Mouse (Mus musculus): Measurements from ENCODE around the gene Ttll7.

Ttll7 gene

DNA sequence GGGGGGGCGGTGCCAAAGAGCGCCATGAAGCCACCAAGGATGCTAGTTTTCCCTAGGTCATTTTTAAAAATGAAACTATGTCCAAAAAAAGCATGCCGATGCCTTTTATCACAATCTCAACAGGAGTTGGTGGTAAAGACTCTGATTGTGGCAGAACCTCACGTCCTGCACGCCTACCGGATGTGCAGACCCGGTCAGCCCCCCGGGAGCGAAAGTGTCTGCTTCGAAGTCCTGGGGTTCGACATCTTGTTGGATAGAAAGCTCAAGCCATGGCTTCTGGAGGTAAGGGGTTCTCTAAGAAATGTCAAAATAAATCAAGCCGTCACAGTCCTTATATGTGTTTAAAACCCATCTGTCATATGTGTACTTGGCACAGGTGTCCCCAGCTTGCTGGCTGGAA is 60.9 kb downstream of the Ttll7 start:
- DNase-seq (ENCODE audit: low spot score) = no peak

- DNase-seq (ENCODE audit: low spot score) = peak; percentile 74
Measured at GRCm38 (mm10) chr3:146914798-146915197, 62.6 kb downstream of the Ttll7 start.

DNA sequence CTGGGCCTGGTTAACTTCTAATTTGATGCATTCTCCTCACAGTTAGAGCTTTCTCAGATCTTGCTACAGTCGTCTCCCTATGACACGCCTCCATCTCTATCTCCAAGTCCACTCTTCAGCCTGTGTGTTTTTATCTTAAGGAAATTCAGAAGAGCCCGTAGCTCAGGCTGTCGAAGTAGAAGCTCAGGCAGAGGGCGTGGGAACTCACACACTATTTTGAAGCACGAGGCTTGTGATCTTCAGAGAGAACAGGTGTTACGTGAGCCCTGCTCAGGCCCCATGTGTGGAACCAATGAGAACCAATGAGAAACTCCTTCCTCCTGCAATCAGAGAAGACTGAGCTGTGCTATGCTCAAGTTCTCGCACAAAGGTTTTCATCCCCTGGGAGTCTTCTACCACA is 65.7 kb downstream of the Ttll7 start:
- no peak for DNase-seq (ENCODE audit: low spot score)

GRCm38 (mm10) chr3:146918323-146918722 is 66.2 kb downstream of the Ttll7 start:
- DNase-seq (ENCODE audit: low spot score) = no peak

DNA sequence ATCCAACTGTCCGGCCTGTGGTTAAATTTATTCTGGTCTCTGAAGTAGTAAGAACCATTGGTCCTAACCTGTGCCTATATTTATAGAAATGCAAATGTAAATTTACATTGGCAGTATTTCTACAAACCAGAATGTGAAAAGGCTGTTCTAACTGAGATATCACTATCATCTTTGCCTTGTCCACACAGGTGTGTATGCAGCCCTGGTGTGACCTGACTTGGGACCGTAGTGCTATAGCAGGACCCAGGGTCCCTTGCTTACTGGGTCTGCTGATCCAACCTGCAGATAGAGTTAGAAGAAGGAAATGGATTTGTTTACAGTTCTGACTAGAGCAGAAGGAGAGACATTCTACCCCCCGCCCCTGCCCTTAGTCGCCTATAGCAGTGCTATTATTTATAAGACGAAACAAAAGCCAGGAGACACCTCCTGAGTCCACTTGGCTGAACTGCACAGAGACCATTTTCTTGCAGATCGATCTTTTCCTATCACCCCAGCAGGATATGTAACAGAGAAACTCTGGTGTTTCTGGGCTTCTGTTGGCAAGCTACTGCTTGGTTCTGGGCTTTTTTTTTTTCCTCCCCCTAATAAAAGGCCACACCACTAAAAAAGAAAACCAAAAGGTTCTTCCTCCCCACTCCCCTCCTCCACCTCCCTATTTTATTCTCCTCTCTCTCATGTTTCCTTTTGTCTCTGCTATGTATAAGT is 75.3 kb downstream of the Ttll7 start:
- DNase-seq (ENCODE audit: low spot score) = no peak

DNA sequence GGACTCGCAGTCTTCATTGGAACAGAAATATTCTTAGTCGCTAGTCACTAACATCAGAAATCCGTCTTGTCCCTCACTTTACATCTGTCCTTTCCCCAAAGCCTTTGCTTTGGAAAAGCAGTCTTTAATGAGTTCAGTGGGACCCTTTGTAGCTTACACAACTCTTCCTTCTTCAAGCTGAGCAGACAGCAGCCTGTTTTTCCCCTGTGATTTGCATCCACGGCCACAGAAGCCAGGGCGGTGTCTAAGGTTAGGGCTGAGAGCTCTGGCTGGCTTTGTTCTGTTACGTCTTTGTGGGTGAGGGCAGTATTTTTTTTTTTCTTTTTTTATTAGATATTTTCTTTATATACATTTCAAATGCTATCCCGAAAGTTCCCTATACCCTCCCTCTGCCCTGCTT is 76.0 kb downstream of the Ttll7 start:
- no peak for DNase-seq (ENCODE audit: low spot score)

DNA sequence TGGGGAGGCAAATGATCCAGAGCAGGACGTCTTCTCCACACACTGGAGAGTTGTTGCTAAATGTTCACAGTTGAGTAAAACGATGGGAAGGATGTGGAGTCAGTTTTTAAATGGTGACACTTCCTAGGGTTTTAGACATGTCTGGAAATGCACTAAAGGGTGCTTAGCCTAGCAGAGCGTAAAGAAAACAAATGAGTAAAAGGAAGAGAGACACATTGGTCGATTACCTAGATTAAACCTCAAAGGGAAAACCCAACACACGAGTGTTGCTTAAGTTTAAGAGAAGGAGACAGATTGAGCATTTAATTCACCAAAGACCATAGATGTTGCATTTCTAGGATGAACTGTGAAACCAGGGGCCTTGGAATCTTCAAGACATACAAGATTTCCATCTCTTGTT is 76.8 kb downstream of the Ttll7 start:
- DNase-seq (ENCODE audit: low spot score) = no peak

GRCm38 (mm10) chr3:146931190-146931589 is 79.0 kb downstream of the Ttll7 start:
- DNase-seq (ENCODE audit: low spot score) = no peak

DNA sequence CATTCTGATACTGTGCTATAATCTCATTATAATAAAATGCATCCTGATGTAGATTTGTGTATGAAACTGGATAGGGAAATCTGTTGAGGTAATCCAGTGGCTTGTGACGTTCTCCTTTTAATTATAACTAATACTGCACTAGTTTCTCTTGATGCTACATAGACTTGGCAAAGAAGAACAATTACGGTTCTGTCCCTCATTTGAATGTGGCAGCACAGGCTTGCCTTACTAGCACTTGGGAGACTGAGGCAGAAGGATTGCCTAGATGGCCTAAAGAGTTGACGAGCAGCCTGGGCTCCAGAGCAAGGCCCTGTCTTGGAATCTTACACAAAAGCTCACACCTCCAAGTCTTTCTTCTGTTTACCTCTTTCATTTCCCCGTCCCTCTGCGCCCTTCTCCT is 80.3 kb downstream of the Ttll7 start:
- no peak for DNase-seq (ENCODE audit: low spot score)

DNA sequence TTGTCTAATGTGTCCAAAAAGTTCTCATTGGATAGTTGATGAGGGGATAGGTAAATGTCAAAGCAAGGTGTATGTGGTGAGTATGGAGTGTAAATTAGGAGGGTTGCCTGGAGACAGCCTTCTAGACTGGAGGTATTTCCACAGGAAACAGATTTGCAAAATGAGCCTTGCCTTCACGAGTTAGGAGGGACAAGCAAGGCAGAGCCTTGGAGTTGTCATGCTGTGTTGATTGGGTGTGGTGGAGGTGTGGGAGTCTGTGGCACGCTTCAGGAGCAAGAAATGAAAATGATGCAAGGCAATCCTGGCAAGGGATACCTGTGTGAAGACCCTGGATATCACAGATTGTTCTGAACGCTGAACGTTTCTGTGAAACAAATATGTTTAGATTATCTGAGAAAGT is 84.7 kb downstream of the Ttll7 start:
- DNase-seq (ENCODE audit: low spot score) = no peak

GRCm38 (mm10) chr3:146939391-146940250 is 87.5 kb downstream of the Ttll7 start:
- no peak for DNase-seq (ENCODE audit: low spot score)

- DNase-seq (ENCODE audit: low spot score) = no peak
Measured at GRCm38 (mm10) chr3:146943101-146943500, 90.9 kb downstream of the Ttll7 start.

GRCm38 (mm10) chr3:146945342-146945741 is 93.2 kb downstream of the Ttll7 start:
- DNase-seq (ENCODE audit: low spot score) = no peak

GRCm38 (mm10) chr3:146945887-146946286 is 93.7 kb downstream of the Ttll7 start:
- DNase-seq (ENCODE audit: low spot score) = peak; percentile 79

DNA sequence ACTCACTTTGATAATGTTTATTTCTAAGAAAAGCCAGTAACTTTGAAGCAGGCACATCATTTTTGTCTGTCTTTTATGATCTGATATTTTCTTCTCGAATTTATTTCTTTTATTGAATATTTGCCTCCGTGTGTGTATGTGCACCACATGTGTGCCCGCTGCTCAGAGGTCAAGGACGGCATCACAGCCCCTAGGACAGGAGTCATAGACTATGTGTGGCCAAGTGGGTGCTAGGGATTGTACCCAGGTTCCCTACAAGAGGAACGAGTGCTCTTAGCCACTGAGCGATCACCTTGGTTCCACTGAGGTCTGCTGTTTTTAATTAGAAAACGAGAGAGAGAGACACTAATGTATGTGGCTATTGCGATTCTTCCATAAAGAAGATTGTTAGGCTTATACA is 94.5 kb downstream of the Ttll7 start:
- no peak for DNase-seq (ENCODE audit: low spot score)

DNA sequence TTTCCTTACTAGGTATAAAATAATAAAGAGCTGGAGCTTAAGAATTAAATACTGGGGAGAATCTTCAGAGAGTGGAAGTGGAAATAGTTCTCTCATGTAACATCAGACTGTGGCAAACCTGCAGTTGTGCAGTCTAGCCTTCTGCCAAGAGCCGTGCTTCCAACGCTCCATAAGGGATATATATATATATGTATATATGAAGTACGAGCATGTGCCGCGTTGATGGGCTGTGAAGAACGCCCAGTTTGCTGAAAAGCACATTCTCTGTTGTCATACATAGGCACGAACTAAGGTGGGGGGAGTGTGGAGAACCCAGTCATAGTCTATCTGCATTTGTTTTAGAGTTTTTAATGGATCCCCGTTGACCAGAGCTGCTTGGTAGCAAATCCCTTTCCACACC is 104.6 kb downstream of the Ttll7 start:
- no peak for DNase-seq (ENCODE audit: low spot score)

GRCm38 (mm10) chr3:146962838-146963237 is 110.7 kb downstream of the Ttll7 start:
- DNase-seq (ENCODE audit: low spot score) = no peak

DNA sequence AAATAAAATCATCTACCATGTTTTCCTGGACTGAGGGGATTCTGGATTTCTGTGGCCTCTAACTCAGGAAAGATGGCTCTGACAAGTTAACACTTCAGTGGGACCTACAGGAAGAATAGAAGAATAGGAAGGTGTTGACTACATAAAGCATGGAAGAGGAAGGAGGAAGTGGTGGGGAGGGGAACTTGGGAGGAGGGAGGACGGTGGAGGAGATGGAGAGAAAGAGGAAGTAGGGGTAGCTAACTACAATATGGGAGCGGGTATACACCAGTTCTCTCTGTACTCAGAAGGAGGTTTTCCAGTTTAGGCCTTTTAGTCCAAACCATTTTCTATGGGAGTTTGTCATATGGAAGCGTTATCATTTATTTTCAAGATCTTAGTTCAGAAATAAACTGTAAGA is 112.2 kb downstream of the Ttll7 start:
- DNase-seq (ENCODE audit: low spot score) = no peak

GRCm38 (mm10) chr3:146967242-146967641 is 115.1 kb downstream of the Ttll7 start:
- no peak for DNase-seq (ENCODE audit: low spot score)

DNA sequence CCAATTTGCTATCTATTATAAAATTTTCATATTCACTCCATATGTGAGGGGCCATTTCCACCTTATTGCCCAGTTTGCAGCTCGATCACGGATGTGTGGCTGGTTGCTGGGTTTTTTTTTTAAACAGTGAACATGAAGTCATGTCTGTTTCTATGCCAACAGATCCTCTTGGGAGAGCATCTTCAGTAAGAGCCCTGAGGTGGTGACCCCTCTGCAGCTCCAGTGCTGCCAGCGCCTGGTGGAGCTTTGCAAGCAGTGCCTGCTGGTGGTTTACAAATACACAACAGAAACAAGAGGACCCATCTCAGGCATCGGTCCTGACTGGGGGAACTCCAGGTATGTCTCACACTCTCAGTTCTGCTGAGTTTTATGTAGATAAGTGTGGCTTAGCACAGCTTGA is 115.7 kb downstream of the Ttll7 start:
- DNase-seq (ENCODE audit: low spot score) = no peak

DNA sequence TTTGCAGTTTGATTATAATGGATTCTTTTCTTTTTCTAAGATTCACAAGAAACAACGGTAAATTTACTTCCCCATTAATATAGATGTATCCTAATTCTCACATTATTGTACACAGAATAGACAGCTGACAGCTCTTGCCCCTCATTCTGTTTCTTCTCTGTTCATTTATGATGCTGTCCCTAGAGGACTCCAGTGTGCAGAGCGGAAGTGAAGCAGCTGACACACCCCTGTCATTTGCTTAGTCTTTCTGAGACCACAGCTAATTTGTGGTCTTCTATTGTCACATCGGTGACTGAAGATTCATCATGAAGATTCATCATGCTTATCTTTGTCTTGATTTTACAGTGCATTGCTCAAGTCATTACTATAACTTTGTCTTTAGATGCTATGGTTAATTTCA is 126.1 kb downstream of the Ttll7 start:
- DNase-seq (ENCODE audit: low spot score) = no peak

DNA sequence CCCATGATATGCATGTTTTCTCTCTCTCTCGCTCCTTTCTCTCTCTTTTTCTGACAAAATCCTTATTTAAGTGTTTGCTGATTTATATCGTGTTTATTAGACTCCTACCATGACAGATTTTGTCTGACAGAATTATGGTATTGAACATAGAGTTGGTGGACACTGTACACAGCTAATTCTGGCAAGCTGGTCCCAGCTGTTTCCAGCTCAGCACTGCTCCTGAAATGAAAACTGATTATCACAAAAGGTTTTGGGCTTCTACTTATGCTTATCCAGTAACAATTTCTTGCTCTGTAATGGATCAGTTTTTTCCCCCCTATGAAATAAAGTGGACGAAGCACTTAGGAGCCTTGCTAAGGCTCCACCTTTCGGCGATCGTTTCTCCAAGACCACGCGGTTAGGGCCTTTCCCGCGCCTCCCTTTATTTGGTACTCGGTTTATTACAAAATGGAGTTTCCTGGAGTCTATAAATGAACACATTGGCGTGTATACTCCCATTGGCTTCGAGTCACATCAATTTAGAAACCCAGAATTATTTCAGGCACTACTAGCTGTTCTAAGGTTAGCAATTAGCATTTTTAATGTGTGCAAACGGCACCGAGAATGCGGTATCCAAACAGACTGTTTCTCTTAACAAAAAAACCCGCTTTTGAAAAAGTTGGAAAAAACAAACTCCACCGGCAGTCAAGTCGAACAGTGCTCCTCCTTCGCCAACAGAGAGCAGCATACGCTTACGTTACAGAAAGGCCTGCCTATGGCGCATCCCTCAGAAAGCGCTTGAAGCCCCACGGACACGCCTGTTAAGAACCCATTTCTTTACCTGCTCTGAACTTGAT is 141.9 kb downstream of the Ttll7 start:
- DNase-seq (ENCODE audit: low spot score) = no peak

All from MN1 (cell line).